Mouse (Mus musculus) testis, adult 2 months (tissue): ENCODE results near the gene Tmem127. TPM values are rescaled to one million over a fixed set of nuclear protein-coding genes. Genes with fewer than 3 reads are reported as not detected.

Experiments
- H3K27ac ChIP-seq: fragments of 200-500 bp; 2 replicates; pipeline ENCODE4 v1.5.1; 2012; ENCODE audit warnings: low read depth, low read length; ENCODE audit not compliant: control insufficient read depth, insufficient read depth
- H3K27me3 ChIP-seq: fragments of 200-500 bp; 2 replicates; pipeline ENCODE4 v1.6.1; 2012; ENCODE audit warnings: mild to moderate bottlenecking, low read length, moderate library complexity; ENCODE audit not compliant: control insufficient read depth, insufficient read depth
- H3K36me3 ChIP-seq: fragments of 200-500 bp; 2 replicates; pipeline ENCODE4 v1.6.1; 2012; ENCODE audit warnings: mild to moderate bottlenecking, low read length; ENCODE audit not compliant: control insufficient read depth, insufficient read depth
- H3K4me1 ChIP-seq: fragments of 200-500 bp; 2 replicates; pipeline ENCODE4 v1.6.1; 2012; ENCODE audit warnings: low read length; ENCODE audit not compliant: control insufficient read depth, insufficient read depth
- H3K4me3 ChIP-seq: fragments of 200-500 bp; 2 replicates; pipeline ENCODE4 v1.5.1; 2012; ENCODE audit warnings: low read depth, mild to moderate bottlenecking, low read length, moderate library complexity, mixed read lengths; ENCODE audit not compliant: control insufficient read depth
- CTCF ChIP-seq: fragments of 200-500 bp; IDR thresholded peaks from 2 replicates; pipeline ENCODE4 v1.5.1; 2012; ENCODE audit warnings: low read depth, mild to moderate bottlenecking, inconsistent platforms, low read length, moderate library complexity; ENCODE audit not compliant: control insufficient read depth, insufficient read depth, insufficient replicate concordance
- POLR2A ChIP-seq: fragments of 200-500 bp; IDR thresholded peaks from 2 replicates; pipeline ENCODE4 v1.6.1; 2012; ENCODE audit warnings: low read depth, mild to moderate bottlenecking, inconsistent platforms, low read length, moderate library complexity; ENCODE audit not compliant: control insufficient read depth
- polyA plus RNA-seq: library from polyadenylated mRNA; depleted of rRNA; stranded (reverse); fragments of >200 nt; gene quantifications from 2 replicates; pipeline ENCODE4 v1.2.3, GENCODE M21; 2012

Gene Tmem127
- polyA plus RNA-seq, 1 experiment, result 64.2 TPM

GRCm38 (mm10) chr2:127251880-127252527, 4.3 kb downstream of the Tmem127 start:
- Histone ChIP-seq H3K36me3 (peaks cover 2% of the 10 kb centered on the region), H3K27me3 (no peaks in the 10 kb centered on the region), H3K4me1 (peaks cover 4% of the 10 kb centered on the region), H3K4me3 (no peak overlapping the region), H3K27ac (no peak overlapping the region)
- TF ChIP-seq CTCF (no peak), POLR2A (no peak)

GRCm38 (mm10) chr2:127252787-127253186, 5.1 kb downstream of the Tmem127 start:
- Histone ChIP-seq H3K36me3 (peaks cover 3% of the 10 kb centered on the region), H3K4me1 (peaks cover 4% of the 10 kb centered on the region), H3K4me3 (no peak overlapping the region), H3K27ac (no peak overlapping the region), H3K27me3 (no peaks in the 10 kb centered on the region)
- no peak for TF ChIP-seq CTCF

DNA sequence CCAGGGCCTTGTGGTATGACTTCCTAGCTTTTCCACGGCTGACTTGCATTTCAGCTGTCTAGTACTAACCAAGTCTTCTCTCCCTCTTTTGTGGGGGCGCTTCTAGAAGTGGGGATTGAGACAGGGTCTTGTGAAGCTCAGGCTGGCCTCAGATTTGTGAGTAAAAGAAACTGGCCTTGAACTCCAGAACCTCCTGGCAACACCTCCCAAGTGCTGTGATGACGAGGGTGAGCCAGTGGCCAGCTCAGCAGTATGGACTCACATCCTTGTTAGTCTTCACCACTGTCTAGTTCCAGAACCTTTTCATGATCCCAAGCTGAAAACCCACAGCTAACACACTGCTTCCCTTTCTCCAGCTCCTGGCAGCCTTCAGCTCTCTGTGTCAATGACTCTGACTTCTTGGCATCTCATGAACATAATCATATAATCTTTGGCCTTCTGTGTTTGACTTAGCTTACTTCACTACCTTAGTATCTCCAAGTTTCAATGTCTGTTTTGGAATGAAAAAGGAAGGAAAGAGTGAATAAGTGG, 7.0 kb downstream of the Tmem127 start:
- Histone ChIP-seq H3K27me3 (no peaks in the 10 kb centered on the region), H3K27ac (no peak overlapping the region), H3K36me3 (peaks cover 3% of the 10 kb centered on the region), H3K4me1 (no peaks in the 10 kb centered on the region), H3K4me3 (no peak overlapping the region)
- TF ChIP-seq CTCF (no peak), POLR2A (no peak)

- Histone ChIP-seq H3K36me3 (peaks cover 3% of the 10 kb centered on the region), H3K27me3 (no peaks in the 10 kb centered on the region), H3K4me3 (no peak overlapping the region), H3K4me1 (no peaks in the 10 kb centered on the region), H3K27ac (no peak overlapping the region)
- no peak for TF ChIP-seq POLR2A
- no peak for TF ChIP-seq CTCF
Measured at GRCm38 (mm10) chr2:127255294-127255693, 7.6 kb downstream of the Tmem127 start.

GRCm38 (mm10) chr2:127259340-127259739, 11.6 kb downstream of the Tmem127 start:
- TF ChIP-seq POLR2A, result no peak

DNA sequence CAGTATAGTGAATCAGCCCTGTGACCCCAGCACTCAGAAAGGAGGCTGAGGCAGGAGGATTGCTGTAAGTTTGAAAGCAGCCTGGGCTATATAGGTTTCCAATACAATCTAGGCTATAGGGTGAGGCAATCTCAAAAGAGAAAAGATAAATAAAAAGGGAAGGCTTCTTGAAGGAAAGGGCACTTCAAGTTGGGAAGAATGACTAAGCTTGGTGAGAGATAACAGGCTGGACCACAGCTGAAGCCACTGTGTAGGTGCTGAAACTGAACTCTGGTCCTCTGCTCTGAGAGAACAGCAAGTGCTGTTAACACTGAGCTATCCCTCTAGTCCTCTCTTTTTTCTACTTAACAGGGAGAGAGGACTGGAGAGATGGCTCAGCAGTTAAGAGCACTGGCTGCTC, 14.8 kb downstream of the Tmem127 start:
- no peaks in the 10 kb centered on the region for H3K27me3 ChIP-seq
- TF ChIP-seq POLR2A, result no peak
- TF ChIP-seq CTCF, result no peak
- H3K4me1 ChIP-seq, result no peaks in the 10 kb centered on the region
- H3K27ac ChIP-seq, result no peak overlapping the region
- no peaks in the 10 kb centered on the region for H3K36me3 ChIP-seq
- no peak overlapping the region for H3K4me3 ChIP-seq

More at GRCm38 (mm10) chr2:127259340-127259739, 11.6 kb downstream of the Tmem127 start:
- H3K36me3 ChIP-seq, result peaks cover 3% of the 10 kb centered on the region
- H3K4me1 ChIP-seq, result no peaks in the 10 kb centered on the region
- 0 out of 2 replicates have a peak overlapping the region, but pooled peaks have one; percentile 14 for H3K27ac ChIP-seq
- H3K4me3 ChIP-seq, result no peak overlapping the region
- H3K27me3 ChIP-seq, result no peaks in the 10 kb centered on the region

- H3K4me3 ChIP-seq, result no peak overlapping the region
- H3K27ac ChIP-seq, result no peak overlapping the region
- no peak for TF ChIP-seq POLR2A
- H3K27me3 ChIP-seq, result no peaks in the 10 kb centered on the region
- peaks cover 4% of the 10 kb centered on the region for H3K4me1 ChIP-seq
- no peaks in the 10 kb centered on the region for H3K36me3 ChIP-seq
Measured at GRCm38 (mm10) chr2:127267854-127268253, 20.1 kb downstream of the Tmem127 start.

- peak; percentile 81 for TF ChIP-seq POLR2A
- TF ChIP-seq CTCF, result no peak
- H3K27ac ChIP-seq, result peak within 1 kb of the TSS; percentile 92
- H3K4me1 ChIP-seq, result peaks cover 5% of the 10 kb centered on the region
- no peaks in the 10 kb centered on the region for H3K27me3 ChIP-seq
- H3K36me3 ChIP-seq, result no peaks in the 10 kb centered on the region
- H3K4me3 ChIP-seq, result peak within 1 kb of the TSS; percentile 91
Measured at GRCm38 (mm10) chr2:127269491-127270299, 22.0 kb downstream of the Tmem127 start, which contains the start of gene Stard7. Gene Stard7 (plus strand): TSS chr2:127270218.
